Mouse (Mus musculus) C2C12 (cell line): ENCODE results near the gene Sh3gl3.

Experiments
- CEBPB ChIP-seq: IDR thresholded peaks from one replicate; pipeline ENCODE4 v1.6.1; 2011; ENCODE audit warnings: low read depth, mild to moderate bottlenecking, control low read depth, moderate library complexity
- CTCF ChIP-seq: IDR thresholded peaks from one replicate; pipeline ENCODE4 v1.5.1; 2011; ENCODE audit not compliant: control insufficient read depth, insufficient read depth, insufficient read length
- MAX ChIP-seq: IDR thresholded peaks from one replicate; pipeline ENCODE4 v1.6.1; 2011; ENCODE audit warnings: mild to moderate bottlenecking, control low read depth
- MYOD1 ChIP-seq: IDR thresholded peaks from one replicate; pipeline ENCODE4 v1.6.1; 2011; ENCODE audit warnings: low read depth; ENCODE audit not compliant: control insufficient read depth, insufficient read length
- MYOG ChIP-seq: IDR thresholded peaks from one replicate; pipeline ENCODE4 v1.6.1; 2011; ENCODE audit not compliant: control insufficient read depth, insufficient read length; ENCODE audit errors: extremely low read depth
- USF1 ChIP-seq: IDR thresholded peaks from one replicate; pipeline ENCODE4 v1.6.1; 2011; ENCODE audit warnings: low read depth, mild to moderate bottlenecking, control low read depth, moderate library complexity

GRCm38 (mm10) chr7:82204975-82205374, 31.3 kb downstream of the Sh3gl3 start:
- TF ChIP-seq MAX (no peak), CTCF (no peak), MYOD1 (no peak), CEBPB (no peak), USF1 (no peak), MYOG (no peak)
